Mouse (Mus musculus) heart, embryonic 12.5 days (tissue): ENCODE measurements at regions not wholly inside any gene's neighbourhood (a gene's known extent, or its start where the extent isn't known, plus 50 kb on each side); places are given as distances from the start of the nearest gene placed in this dataset.

Experiments
- ATAC-seq: fragments of 200-750 bp; cut with Nextera tagmentation; 2 replicates; pipeline ENCODE4 v1.8.0; 2017; ENCODE audit warnings: moderate TSS enrichment, moderate library complexity; ENCODE audit not compliant: insufficient number of reproducible peaks, low FRiP score
- H3K27ac ChIP-seq: fragments of 300-500 bp; sonication (generic); 2 replicates; pipeline ENCODE4 v1.5.1; 2016; ENCODE audit warnings: mild to moderate bottlenecking, moderate library complexity; ENCODE audit not compliant: poor library complexity, severe bottlenecking
- H3K27me3 ChIP-seq: fragments of 300-500 bp; sonication (generic); replicated peaks from 2 replicates; pipeline ENCODE4 v1.6.1; 2016; ENCODE audit warnings: mild to moderate bottlenecking, moderate library complexity
- H3K36me3 ChIP-seq: fragments of 300-500 bp; sonication (generic); 2 replicates; pipeline ENCODE4 v1.6.1; 2016; ENCODE audit warnings: mild to moderate bottlenecking, moderate library complexity
- H3K4me1 ChIP-seq: fragments of 300-500 bp; sonication (generic); replicated peaks from 2 replicates; pipeline ENCODE4 v1.6.1; 2016; ENCODE audit warnings: mild to moderate bottlenecking
- H3K4me2 ChIP-seq: fragments of 300-500 bp; sonication (generic); 2 replicates; pipeline ENCODE4 v1.6.1; 2016; ENCODE audit warnings: mild to moderate bottlenecking, moderate library complexity
- H3K4me3 ChIP-seq: fragments of 300-500 bp; sonication (generic); 2 replicates; pipeline ENCODE4 v1.5.1; 2016; ENCODE audit warnings: mild to moderate bottlenecking
- H3K9ac ChIP-seq: fragments of 300-500 bp; sonication (generic); 2 replicates; pipeline ENCODE4 v1.6.1; 2016; ENCODE audit warnings: mild to moderate bottlenecking, moderate library complexity
- H3K9me3 ChIP-seq: fragments of 300-500 bp; sonication (generic); replicated peaks from 2 replicates; pipeline ENCODE4 v1.6.1; 2016; ENCODE audit warnings: mild to moderate bottlenecking, moderate library complexity
- WGBS: fragments of 180-500 bp; shearing (Covaris S2); methylation state at CpG from one replicate; pipeline ENCODE4 v1.1.7; 2016; 5-methylcytosine and 5-hydroxymethylcytosine counted together

DNA sequence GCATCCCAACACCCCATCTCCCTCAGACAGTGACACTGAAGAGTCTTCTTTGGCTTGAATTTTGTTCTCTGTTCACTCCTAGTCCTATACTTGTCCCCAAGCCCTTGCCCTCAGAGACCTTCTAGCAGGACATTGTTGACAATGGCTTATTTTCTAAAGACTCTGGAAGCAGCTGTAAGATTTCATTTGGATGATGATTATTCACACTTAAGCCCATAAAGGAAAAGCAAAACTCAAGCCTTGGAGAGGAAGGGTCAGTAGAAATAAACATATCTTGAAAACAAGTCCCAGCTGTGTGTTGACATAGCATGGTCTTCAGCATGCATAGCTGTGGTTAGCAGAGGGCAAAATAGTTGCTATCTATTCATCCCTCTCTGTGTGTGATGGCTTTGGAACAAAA is 59.9 kb upstream of the Cdh11 start:
- no peaks in the 10 kb centered on the region for H3K9me3 ChIP-seq
- H3K9ac ChIP-seq: no peak overlapping the region
- H3K36me3 ChIP-seq: no peaks in the 10 kb centered on the region
- H3K4me1 ChIP-seq: no peaks in the 10 kb centered on the region
- no peak overlapping the region for H3K4me2 ChIP-seq
- no peak overlapping the region for H3K4me3 ChIP-seq
- H3K27ac ChIP-seq: no peak overlapping the region
- ATAC-seq: no peak
- H3K27me3 ChIP-seq: no peaks in the 10 kb centered on the region

DNA sequence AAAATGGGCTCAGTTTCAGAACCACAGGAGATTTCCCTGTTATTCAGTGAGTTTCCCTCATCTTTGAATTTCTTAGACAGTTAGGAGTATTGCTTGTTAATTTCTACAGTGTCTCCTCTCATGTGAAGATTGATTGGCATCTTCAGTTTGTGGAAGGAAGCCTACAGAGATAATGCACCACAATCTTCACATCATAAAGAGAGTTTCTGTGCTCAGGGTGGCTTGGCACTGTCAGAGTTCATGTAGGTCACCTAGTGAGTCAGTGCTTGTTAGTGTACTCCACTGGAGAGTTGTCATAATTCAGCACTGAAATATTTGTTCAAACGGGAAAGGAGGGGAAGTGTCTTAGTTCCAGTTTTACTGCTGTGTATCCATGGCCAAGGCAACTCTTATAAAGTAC is 74.6 kb upstream of the Cdh11 start:
- Histone ChIP-seq H3K36me3 (no peaks in the 10 kb centered on the region), H3K4me2 (no peak overlapping the region), H3K9ac (no peak overlapping the region), H3K4me1 (no peaks in the 10 kb centered on the region), H3K27ac (no peak overlapping the region), H3K9me3 (no peaks in the 10 kb centered on the region), H3K27me3 (no peaks in the 10 kb centered on the region), H3K4me3 (no peak overlapping the region)
- 68% methylated on average over 1 of the region's 1 CpGs for WGBS
- ATAC-seq: no peak

DNA sequence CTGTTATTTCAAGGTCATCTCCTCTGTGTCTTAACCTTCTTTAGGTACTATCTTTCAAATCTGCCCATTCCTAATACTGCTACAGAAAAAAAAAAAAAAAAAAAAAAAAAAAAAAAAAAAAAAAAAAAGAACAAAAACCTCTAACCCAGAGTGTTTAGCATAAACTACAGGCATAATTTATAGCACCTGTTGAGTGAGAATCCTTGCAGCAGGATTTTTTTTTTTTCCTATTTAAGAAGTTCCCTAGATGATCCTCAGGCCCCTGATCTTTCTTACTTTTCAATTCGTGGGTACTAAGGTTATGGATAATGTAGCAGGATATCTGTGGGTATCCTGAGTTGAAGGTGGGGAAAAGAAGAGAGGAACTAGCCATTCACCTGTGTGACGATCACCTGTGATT is 114.1 kb upstream of the Cdh11 start:
- H3K4me1 ChIP-seq: 0 out of 2 replicates have a peak, but pooled peaks cover 3% of the 10 kb centered on the region
- H3K27ac ChIP-seq: no peak overlapping the region
- no peak overlapping the region for H3K4me3 ChIP-seq
- WGBS: 72% methylated on average over 2 of the region's 2 CpGs
- H3K9me3 ChIP-seq: no peaks in the 10 kb centered on the region
- no peaks in the 10 kb centered on the region for H3K27me3 ChIP-seq
- no peaks in the 10 kb centered on the region for H3K36me3 ChIP-seq
- no peak overlapping the region for H3K9ac ChIP-seq
- no peak overlapping the region for H3K4me2 ChIP-seq
- ATAC-seq: no peak

DNA sequence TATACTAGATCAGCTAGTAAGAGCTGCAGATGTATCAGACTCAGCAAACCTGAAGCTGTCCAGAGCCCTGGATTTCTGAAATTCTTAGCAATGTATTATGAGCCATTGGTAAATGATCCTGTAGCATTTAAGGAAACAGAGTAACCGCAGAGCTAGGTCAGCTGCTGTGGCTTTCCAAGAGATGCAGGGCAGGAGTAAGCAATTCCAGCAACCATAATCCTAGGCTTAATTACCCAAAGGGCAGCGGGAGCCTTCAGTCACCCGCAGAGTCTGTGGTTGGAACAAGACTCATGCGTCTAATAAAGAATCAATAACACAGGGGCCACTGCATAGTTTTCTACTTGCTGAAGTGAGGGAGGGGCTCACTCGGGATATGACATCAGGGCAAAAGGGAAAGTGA is 115.2 kb upstream of the Cdh11 start:
- H3K4me2 ChIP-seq: no peak overlapping the region

DNA sequence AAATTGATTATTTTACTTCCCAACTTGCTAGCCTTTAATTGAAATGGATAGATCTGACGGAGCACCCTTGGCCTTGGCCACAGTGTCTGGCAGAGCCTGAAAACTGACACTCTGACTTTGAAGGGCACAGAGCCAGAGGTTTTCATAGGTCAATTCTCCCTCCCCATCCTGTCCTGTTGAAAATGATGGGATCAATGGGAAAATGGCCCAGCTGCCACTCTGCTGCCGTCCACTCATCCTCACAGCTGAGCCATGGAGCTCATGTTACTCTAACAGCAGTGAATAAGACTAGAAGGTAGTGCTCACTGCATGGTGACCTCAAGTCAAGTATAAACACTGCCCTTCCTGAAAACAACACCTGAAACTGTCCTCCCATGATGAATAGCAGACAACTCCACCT is 122.0 kb upstream of the Cdh11 start:
- Histone ChIP-seq H3K4me3 (no peak overlapping the region), H3K36me3 (no peaks in the 10 kb centered on the region), H3K4me1 (0 out of 2 replicates have a peak, but pooled peaks cover under 1% of the 10 kb centered on the region), H3K27me3 (no peaks in the 10 kb centered on the region), H3K4me2 (no peak overlapping the region), H3K9me3 (no peaks in the 10 kb centered on the region), H3K9ac (no peak overlapping the region), H3K27ac (no peak overlapping the region)
- no peak for ATAC-seq
- 47% methylated on average over 2 of the region's 2 CpGs for WGBS

More for the DNA sequence above, 115.2 kb upstream of the Cdh11 start:
- Histone ChIP-seq H3K4me3 (no peak overlapping the region), H3K9ac (no peak overlapping the region), H3K9me3 (no peaks in the 10 kb centered on the region), H3K27ac (no peak overlapping the region), H3K4me1 (0 out of 2 replicates have a peak, but pooled peaks cover 3% of the 10 kb centered on the region), H3K27me3 (no peaks in the 10 kb centered on the region), H3K36me3 (no peaks in the 10 kb centered on the region)
- WGBS: 74% methylated on average over 5 of the region's 5 CpGs
- no peak for ATAC-seq

DNA sequence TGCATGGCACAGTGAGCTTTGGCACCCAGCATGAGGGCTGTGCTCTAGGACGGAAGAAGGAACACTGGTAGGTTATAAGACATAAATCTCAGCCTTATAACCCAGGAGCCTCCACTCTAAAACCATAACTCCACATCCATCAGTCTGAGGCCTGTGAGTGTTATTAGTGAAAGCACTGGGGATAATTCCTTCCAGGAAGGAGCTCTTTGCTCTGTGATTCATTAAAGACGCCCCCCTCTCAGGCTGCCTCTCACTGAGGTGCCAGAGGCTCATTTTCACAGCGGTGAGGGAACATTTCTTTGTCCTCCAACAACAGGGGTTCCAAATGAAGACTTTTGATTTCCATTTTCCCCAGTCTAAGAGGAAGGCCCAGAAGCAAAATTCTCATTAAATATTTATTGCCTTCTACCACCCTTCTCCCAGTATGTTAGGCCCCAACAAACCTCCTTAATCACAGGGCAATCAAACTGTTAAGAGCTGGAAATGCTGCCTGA is 145.9 kb upstream of the Cdh11 start:
- Histone ChIP-seq H3K4me2 (no peak overlapping the region), H3K9ac (no peak overlapping the region), H3K27ac (no peak overlapping the region), H3K4me1 (no peaks in the 10 kb centered on the region), H3K4me3 (no peak overlapping the region), H3K27me3 (no peaks in the 10 kb centered on the region), H3K36me3 (no peaks in the 10 kb centered on the region), H3K9me3 (no peaks in the 10 kb centered on the region)
- no peak for ATAC-seq
- WGBS: 37% methylated on average over 3 of the region's 3 CpGs

DNA sequence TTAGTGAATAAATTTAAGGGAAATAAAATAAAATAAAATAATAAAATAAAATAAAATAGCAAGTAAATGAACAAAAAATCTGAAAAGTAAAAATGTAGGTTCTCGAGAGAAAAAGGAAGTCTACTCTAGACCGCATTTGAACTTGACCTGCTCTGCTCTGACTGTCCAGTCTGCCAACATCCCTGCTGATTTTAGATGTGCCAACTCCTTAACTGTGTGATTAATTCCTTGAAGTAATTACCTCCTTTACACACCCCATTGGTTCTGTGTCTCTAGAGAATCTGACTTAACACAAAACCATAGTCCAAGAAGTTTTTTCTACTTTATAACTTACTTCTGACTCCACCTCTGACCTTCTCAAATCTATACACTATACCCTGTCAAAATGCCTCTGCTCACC is 153.3 kb upstream of the Cdh11 start:
- ATAC-seq: no peak
- WGBS: 92% methylated on average over 2 of the region's 2 CpGs
- no peaks in the 10 kb centered on the region for H3K36me3 ChIP-seq

DNA sequence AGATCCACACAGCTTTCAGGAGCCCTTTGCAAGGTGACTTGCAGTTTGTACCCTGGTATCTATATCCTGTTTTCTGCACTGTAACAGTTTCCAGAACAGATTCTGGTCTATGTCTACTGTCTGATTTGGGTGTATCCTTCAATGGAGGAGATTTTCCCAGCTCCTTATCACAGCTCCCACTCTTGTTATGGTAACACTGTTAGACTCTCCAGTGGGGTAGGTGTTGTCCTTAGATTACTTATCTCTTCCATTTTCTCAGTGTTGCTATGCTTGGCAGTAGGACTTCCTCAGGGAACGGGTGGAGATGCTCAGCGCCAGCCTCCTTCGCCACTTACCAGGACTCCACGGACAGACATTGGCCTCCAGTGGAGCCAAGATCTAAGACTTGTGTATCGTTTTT is 160.1 kb upstream of the Cdh11 start:
- no peak overlapping the region for H3K27ac ChIP-seq
- 18% methylated on average over 5 of the region's 5 CpGs for WGBS
- H3K9me3 ChIP-seq: no peaks in the 10 kb centered on the region
- no peak overlapping the region for H3K4me2 ChIP-seq
- H3K36me3 ChIP-seq: no peaks in the 10 kb centered on the region
- no peak overlapping the region for H3K4me3 ChIP-seq
- H3K9ac ChIP-seq: no peak overlapping the region
- H3K27me3 ChIP-seq: no peaks in the 10 kb centered on the region
- peak; percentile 91 for ATAC-seq
- H3K4me1 ChIP-seq: no peaks in the 10 kb centered on the region; the same call in 1 of the 2 replicates

More for the DNA sequence above, 153.3 kb upstream of the Cdh11 start:
- H3K4me3 ChIP-seq: no peak overlapping the region
- H3K27me3 ChIP-seq: no peaks in the 10 kb centered on the region
- no peak overlapping the region for H3K27ac ChIP-seq
- no peaks in the 10 kb centered on the region for H3K4me1 ChIP-seq
- H3K9ac ChIP-seq: no peak overlapping the region
- H3K4me2 ChIP-seq: no peak overlapping the region
- no peaks in the 10 kb centered on the region for H3K9me3 ChIP-seq

DNA sequence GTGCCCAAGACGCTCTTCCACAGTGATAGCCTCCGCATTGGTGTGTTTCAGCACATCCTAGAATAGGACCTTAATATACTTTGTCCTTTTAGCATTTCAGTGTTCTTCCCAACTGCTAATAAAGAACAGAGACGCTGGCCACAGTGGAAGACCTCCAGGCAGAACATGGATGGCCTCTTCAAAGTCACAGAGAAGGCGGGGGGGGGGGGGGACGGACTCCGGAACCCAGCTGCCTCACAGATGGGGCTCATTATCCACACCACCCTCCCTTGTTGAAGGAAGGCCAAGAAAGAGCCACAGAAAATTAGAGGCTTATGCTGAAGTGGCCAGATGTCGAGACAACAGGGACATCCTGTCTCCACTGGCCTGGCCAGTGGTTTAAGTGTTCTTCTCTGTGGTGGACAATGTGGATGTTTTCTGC is 192.7 kb upstream of the Cdh11 start:
- no peaks in the 10 kb centered on the region for H3K27me3 ChIP-seq
- no peaks in the 10 kb centered on the region for H3K36me3 ChIP-seq
- 63% methylated on average over 7 of the region's 7 CpGs for WGBS
- ATAC-seq: no peak
- H3K9me3 ChIP-seq: no peaks in the 10 kb centered on the region
- no peak overlapping the region for H3K27ac ChIP-seq
- H3K4me1 ChIP-seq: no peaks in the 10 kb centered on the region
- H3K4me2 ChIP-seq: no peak overlapping the region
- H3K4me3 ChIP-seq: no peak overlapping the region
- no peak overlapping the region for H3K9ac ChIP-seq

DNA sequence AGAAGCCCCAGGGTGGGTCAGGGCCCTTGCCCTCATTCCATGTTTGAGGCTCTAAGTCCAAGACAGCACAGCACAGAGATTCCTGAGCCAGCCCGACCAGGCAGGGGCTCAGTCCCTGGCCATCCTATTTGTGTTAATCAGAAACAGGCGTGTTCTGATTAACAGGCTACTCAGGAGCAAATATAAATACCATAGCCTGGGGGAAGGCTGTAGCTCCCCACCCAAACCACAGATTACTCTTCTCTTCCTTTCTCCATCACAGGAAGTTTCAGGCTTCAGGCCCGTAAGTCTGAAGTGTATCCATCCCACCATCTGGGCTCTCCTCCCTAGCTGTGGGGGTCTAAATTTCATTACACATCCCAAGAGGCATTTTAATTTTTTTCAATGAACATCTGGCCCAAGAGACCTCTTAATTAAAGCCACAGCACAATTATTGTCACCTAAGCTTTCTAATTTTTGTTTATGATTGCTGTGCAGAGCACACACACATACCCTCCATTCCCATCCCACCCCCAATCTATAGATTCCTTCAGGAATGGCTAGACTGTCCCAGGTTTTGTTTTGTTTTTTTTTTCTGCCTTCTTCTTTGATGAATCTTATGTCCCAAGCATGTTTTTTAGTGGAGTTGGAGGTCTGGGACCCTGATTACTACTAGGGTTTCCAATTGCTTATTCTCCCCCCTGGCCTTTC is 197.9 kb upstream of the Cdh11 start:
- H3K9me3 ChIP-seq: peaks cover 3% of the 10 kb centered on the region; the same call in 1 of the 2 replicates
- H3K36me3 ChIP-seq: no peaks in the 10 kb centered on the region
- no peak overlapping the region for H3K4me2 ChIP-seq
- 49% methylated on average over 3 of the region's 3 CpGs for WGBS
- no peak overlapping the region for H3K27ac ChIP-seq
- no peaks in the 10 kb centered on the region for H3K27me3 ChIP-seq
- H3K9ac ChIP-seq: no peak overlapping the region
- ATAC-seq: no peak
- H3K4me3 ChIP-seq: no peak overlapping the region
- H3K4me1 ChIP-seq: peaks cover 8% of the 10 kb centered on the region; the same call in 1 of the 2 replicates

DNA sequence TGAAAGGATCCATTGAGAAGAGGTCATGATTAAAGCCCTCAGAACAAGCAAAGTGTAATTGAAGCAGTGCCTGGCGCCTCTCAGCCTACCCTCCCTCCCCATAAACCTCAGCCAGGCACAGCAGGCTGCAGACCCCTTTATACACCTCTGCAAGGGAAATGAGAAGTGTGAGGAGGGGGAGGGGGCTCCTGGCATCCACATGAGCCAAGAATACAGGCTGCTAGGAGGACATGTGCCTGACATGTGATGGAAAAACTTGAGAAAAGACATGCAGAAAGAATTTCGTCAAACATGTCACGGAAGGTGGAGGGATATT is 198.4 kb upstream of the Cdh11 start:
- no peak overlapping the region for H3K4me3 ChIP-seq
- H3K4me1 ChIP-seq: peaks cover 8% of the 10 kb centered on the region; the same call in 1 of the 2 replicates
- no peaks in the 10 kb centered on the region for H3K36me3 ChIP-seq
- H3K27ac ChIP-seq: no peak overlapping the region
- no peak for ATAC-seq
- H3K4me2 ChIP-seq: no peak overlapping the region
- WGBS: 45% methylated on average over 3 of the region's 3 CpGs
- H3K9ac ChIP-seq: no peak overlapping the region
- H3K9me3 ChIP-seq: peaks cover 3% of the 10 kb centered on the region; the same call in 1 of the 2 replicates
- H3K27me3 ChIP-seq: no peaks in the 10 kb centered on the region
